Mouse (Mus musculus): ENCODE results near the gene Zfp709.
"Not testable (repeated sequence)": the region's sequence is repeated elsewhere in the genome, so short reads cannot be mapped to it uniquely, and the experiment has no call there.

Zfp709 gene

GRCm38 (mm10) chr8:71926551-71926950 is 44.7 kb downstream of the Zfp709 start:
- DNase-seq (ENCODE audit: low spot score): no peak

GRCm38 (mm10) chr8:71927779-71928178 is 46.0 kb downstream of the Zfp709 start:
- DNase-seq (ENCODE audit: low spot score): no peak

- DNase-seq (ENCODE audit: low spot score): not testable (repeated sequence)
Measured at GRCm38 (mm10) chr8:71938037-71938436, 56.2 kb downstream of the Zfp709 start.

- DNase-seq (ENCODE audit: low spot score): no peak
Measured at GRCm38 (mm10) chr8:71940293-71941208, 58.7 kb downstream of the Zfp709 start.

- DNase-seq (ENCODE audit: low spot score): no peak
Measured at GRCm38 (mm10) chr8:71941776-71942175, 60.0 kb downstream of the Zfp709 start.
